ENCODE assay signal across 8 mouse cellular contexts in genomic region chr11:97188643-97188955, GRCm38 (mm10). TPM values are rescaled to one million over a fixed set of nuclear protein-coding genes. Genes with fewer than 3 reads are reported as not detected.
DNase-seq lines count a peak whose midpoint lies in the region; ATAC-seq and TF ChIP-seq lines count a peak whose summit lies in the region.

No protein-coding gene starts in this region.

- no peaks in the 10 kb centered on the region for H3K27me3 ChIP-seq in embryonic facial prominence, embryonic 15.5 days
- H3K27me3 ChIP-seq in intestine, postnatal 0 days (replicated peaks; ENCODE audit: control insufficient read depth, insufficient read depth, low read length), result no peaks in the 10 kb centered on the region
- H3K27me3 ChIP-seq in neural tube, embryonic 14.5 days (ENCODE audit: control insufficient read depth, insufficient read depth, low read length), result no peaks in the 10 kb centered on the region

- no peaks in the 10 kb centered on the region for H3K9me3 ChIP-seq in embryonic facial prominence, embryonic 15.5 days (replicated peaks)
- no peaks in the 10 kb centered on the region for H3K9me3 ChIP-seq in intestine, postnatal 0 days (ENCODE audit: control insufficient read depth)
- no peaks in the 10 kb centered on the region for H3K9me3 ChIP-seq in neural tube, embryonic 14.5 days (ENCODE audit: control insufficient read depth, low read length)

- peak overlapping the region; percentile 66 for H3K9ac ChIP-seq in embryonic facial prominence, embryonic 15.5 days
- H3K9ac ChIP-seq in intestine, postnatal 0 days (ENCODE audit: low read depth, low read length), result peak overlapping the region; percentile 41; the same call in 1 of the 2 replicates
- H3K9ac ChIP-seq in neural tube, embryonic 14.5 days (replicated peaks; ENCODE audit: low read depth, low read length), result peak overlapping the region; percentile 68

- no peak for TF ChIP-seq CTCF in lung, adult 2 months (IDR thresholded peaks at IDR 0.05; ENCODE audit: insufficient read depth, low read length)
- no peak for TF ChIP-seq CTCF in intestine, postnatal 0 days (IDR thresholded peaks at IDR 0.05; ENCODE audit: low read depth)

- DNase-seq in lung, adult 2 months, result no peak
- no peak for DNase-seq in lung, postnatal 36 days
- no peak for DNase-seq in urinary bladder, postnatal 10 days (ENCODE audit: low spot score)
- no peak for DNase-seq in yolk sac, embryonic 10.5 days (ENCODE audit: low spot score)
- DNase-seq in kidney, adult 11 months, result no peak

- peak overlapping the region; percentile 87 for H3K4me2 ChIP-seq in embryonic facial prominence, embryonic 15.5 days (replicated peaks)
- H3K4me2 ChIP-seq in intestine, postnatal 0 days (replicated peaks; ENCODE audit: low read depth), result peak overlapping the region; percentile 85
- H3K4me2 ChIP-seq in neural tube, embryonic 14.5 days (ENCODE audit: low read depth, low read length), result peak overlapping the region; percentile 85

- under 1% methylated on average over 15 of the region's 15 CpGs for WGBS in lung, adult 2 months
- under 1% methylated on average over 15 of the region's 15 CpGs for WGBS in embryonic facial prominence, embryonic 15.5 days
- under 1% methylated on average over 15 of the region's 15 CpGs for WGBS in intestine, postnatal 0 days
- under 1% methylated on average over 15 of the region's 15 CpGs for WGBS in neural tube, embryonic 14.5 days

- ATAC-seq in embryonic facial prominence, embryonic 15.5 days (ENCODE audit: insufficient number of reproducible peaks, low FRiP score, low TSS enrichment, low read depth), result no peak
- no peak for ATAC-seq in intestine, postnatal 0 days
- no peak for ATAC-seq in neural tube, embryonic 14.5 days (ENCODE audit: low read depth)

- peak overlapping the region; percentile 97 for H3K27ac ChIP-seq in embryonic facial prominence, embryonic 15.5 days (replicated peaks)
- H3K27ac ChIP-seq in intestine, postnatal 0 days (ENCODE audit: low read depth, low read length), result peak overlapping the region; percentile 93
- H3K27ac ChIP-seq in neural tube, embryonic 14.5 days (ENCODE audit: low read depth, low read length), result peak overlapping the region; percentile 86

- TF ChIP-seq POLR2A in lung, adult 2 months (IDR thresholded peaks at IDR 0.05; ENCODE audit: borderline replicate concordance, extremely low read depth, low read depth, low read length), result no peak

- H3K4me1 ChIP-seq in lung, adult 2 months (ENCODE audit: control insufficient read depth, insufficient read depth, low read length), result no peaks in the 10 kb centered on the region
- peaks cover 28% of the 10 kb centered on the region; the same call in 1 of the 2 replicates for H3K4me1 ChIP-seq in embryonic facial prominence, embryonic 15.5 days
- H3K4me1 ChIP-seq in intestine, postnatal 0 days (replicated peaks; ENCODE audit: control insufficient read depth, insufficient read depth, low read length), result no peaks in the 10 kb centered on the region; the same call in 1 of the 2 replicates
- H3K4me1 ChIP-seq in neural tube, embryonic 14.5 days (ENCODE audit: control insufficient read depth, insufficient read depth, low read length), result peaks cover 12% of the 10 kb centered on the region

- H3K4me3 ChIP-seq in lung, adult 2 months (replicated peaks; ENCODE audit: extremely low read depth, low read depth, low read length), result peak overlapping the region; percentile 66
- peak overlapping the region; percentile 91 for H3K4me3 ChIP-seq in embryonic facial prominence, embryonic 15.5 days (replicated peaks)
- H3K4me3 ChIP-seq in intestine, postnatal 0 days (ENCODE audit: low read depth, low read length), result peak overlapping the region; percentile 92
- H3K4me3 ChIP-seq in neural tube, embryonic 14.5 days (ENCODE audit: low read depth, low read length), result peak overlapping the region; percentile 85

- peaks cover 25% of the 10 kb centered on the region for H3K36me3 ChIP-seq in embryonic facial prominence, embryonic 15.5 days
- H3K36me3 ChIP-seq in intestine, postnatal 0 days (ENCODE audit: control insufficient read depth, insufficient read depth), result peaks cover 13% of the 10 kb centered on the region
- H3K36me3 ChIP-seq in neural tube, embryonic 14.5 days (ENCODE audit: control insufficient read depth, insufficient read depth, low read length), result peaks cover 17% of the 10 kb centered on the region; the same call in 1 of the 2 replicates

RNA-seq across cellular contexts. Expression of gene Kpnb1, which starts 0.9 kb away (rescaled TPM):
- polyA plus RNA-seq in lung, adult 2 months (2012; rRNA removed), result 18.7 and 32.0 TPM in 2 replicates
- polyA plus RNA-seq in embryonic facial prominence, embryonic 15.5 days (2015; fragmentation: Nextera tagmentation; extraction: Ambion mirVana), result 43.8 and 49.9 TPM in 2 replicates
- 17.5 and 18.1 TPM in 2 replicates for polyA plus RNA-seq in intestine, postnatal 0 days (2015; fragmentation: Nextera tagmentation; extraction: Ambion mirVana)
- polyA plus RNA-seq in neural tube, embryonic 14.5 days (2014; fragmentation: Nextera tagmentation; extraction: Ambion mirVana), result 32.1 and 38.0 TPM in 2 replicates

RNA-seq across cellular contexts. Expression of gene Tbkbp1, which starts 37.3 kb away (rescaled TPM):
- 55.8 and 85.1 TPM in 2 replicates for polyA plus RNA-seq in lung, adult 2 months (2012; rRNA removed)
- 8.9 and 9.5 TPM in 2 replicates for polyA plus RNA-seq in embryonic facial prominence, embryonic 15.5 days (2015; fragmentation: Nextera tagmentation; extraction: Ambion mirVana)
- 1.7 and 2.4 TPM in 2 replicates for polyA plus RNA-seq in intestine, postnatal 0 days (2015; fragmentation: Nextera tagmentation; extraction: Ambion mirVana)
- 8.4 and 9.0 TPM in 2 replicates for polyA plus RNA-seq in neural tube, embryonic 14.5 days (2014; fragmentation: Nextera tagmentation; extraction: Ambion mirVana)
